Mouse (Mus musculus) embryo, embryonic 9.5 days (tissue): ENCODE data around the gene Hhatl.
A peak's percentile ranks its signal among the peaks of the same experiment; 100 is the strongest.

ENCODE experiments used
- DNase-seq: peaks from one replicate; pipeline ENCODE4 v3.0.0-alpha.2; 2017; ENCODE audit errors: extremely low spot score

Gene Hhatl

GRCm38 (mm10) chr9:121791757-121792521, at the start of gene Hhatl:
Hhatl (minus strand) TSS chr9:121792507.
- DNase-seq, result no peak

DNA sequence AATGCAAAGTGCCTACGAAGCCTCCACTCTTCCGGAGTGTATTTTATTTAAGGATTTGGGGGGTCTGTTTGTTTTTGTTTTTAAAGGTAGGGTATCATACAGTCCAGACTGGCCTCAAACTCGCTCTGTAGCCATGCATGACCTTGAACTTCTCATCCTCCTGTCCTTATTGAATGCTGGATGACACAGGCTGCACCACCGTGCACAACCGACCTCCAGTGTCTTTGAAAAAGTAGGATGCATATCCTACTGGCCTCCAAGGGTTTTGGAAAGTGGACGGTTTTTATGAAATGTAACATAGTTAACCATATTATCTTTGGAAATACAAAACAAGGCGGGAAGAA, 47.3 kb upstream of the Hhatl start:
- DNase-seq, result no peak

DNA sequence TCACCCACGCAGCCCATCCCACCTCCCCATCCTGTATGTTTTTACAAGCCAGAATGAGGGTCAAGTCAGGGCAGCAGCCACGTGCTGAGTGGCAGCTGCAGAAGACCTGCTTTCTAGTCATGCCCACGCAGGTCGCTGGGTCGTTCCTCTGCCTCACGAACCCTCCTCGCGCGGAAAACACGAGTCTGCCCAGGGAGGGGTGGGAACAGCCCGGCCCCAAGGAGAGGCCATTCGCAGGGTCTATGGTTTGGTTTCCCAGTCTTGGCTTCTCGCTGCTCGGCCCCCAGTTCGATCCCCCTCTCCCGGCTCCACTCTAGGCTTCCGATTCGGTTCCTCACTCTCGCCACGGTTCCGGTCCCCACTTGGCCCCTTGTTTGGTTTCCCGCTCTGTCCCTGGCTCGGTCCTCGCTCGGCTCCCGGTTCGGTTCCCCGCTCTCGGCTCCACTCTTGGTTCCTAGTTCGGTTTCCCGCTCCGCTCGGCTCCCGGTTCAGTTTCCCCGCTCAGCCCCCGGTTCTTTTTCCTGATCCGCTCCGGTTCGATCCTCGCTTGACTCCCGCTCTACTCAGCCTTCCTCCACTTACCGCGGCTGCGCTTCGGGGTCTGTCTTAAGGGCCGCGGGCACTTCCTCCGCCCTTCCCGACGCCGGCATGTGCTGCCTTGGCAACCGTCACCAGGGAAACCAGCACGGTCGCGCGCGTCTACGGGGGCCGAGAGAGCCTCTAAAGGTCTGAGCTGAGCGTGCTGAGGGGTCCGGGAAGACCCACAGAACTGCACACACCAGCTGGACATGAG, 46.7 kb upstream of the Hhatl start, which contains the start of gene Ccdc13:
Ccdc13 (minus strand) TSS at position 633 of the 793 bp plus-strand sequence.
- DNase-seq, result peak; percentile 90

DNA sequence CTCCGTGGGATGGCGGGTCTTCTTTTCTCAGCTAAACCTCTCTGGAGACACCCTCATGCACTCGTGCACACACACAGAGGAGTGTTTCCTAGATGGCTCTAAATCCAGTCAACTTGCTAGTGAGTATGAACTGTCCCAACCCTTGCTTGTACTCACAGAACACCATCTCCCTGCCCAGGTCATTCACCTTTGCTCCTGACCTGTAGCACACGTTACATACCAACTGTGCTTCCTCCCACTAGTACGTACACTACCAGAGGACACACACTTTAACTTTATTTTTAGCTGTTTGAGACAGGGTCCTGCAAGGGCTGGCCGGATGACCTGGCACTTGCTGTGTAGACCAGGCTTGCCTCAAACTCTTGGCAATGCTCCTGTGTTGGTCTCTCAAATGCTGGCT, 45.7 kb upstream of the Hhatl start:
- no peak for DNase-seq

DNA sequence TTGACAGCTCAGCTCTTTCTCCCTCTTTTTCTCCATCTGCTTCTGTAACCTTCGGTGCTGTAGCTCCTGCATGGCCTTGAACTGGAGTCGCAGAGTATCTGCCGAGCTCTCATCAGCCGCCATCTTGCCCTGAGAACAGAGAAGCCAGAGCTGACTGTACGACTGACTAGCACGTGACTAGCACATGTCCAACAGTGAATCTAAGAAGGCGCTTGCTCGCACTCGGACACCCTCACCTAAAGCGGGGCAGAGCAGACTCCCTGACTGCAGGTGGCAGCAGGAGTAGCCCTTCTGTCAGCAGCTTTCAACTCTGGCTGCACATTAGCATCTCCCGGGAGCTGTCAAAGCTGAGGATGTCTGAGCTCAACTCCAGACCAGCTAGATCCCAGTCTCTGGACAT, 41.5 kb upstream of the Hhatl start:
- DNase-seq, result no peak

GRCm38 (mm10) chr9:121830956-121831293, 38.6 kb upstream of the Hhatl start:
- peak; percentile 81 for DNase-seq

- peak; percentile 31 for DNase-seq
Measured at GRCm38 (mm10) chr9:121830243-121830955, 38.1 kb upstream of the Hhatl start.

DNA sequence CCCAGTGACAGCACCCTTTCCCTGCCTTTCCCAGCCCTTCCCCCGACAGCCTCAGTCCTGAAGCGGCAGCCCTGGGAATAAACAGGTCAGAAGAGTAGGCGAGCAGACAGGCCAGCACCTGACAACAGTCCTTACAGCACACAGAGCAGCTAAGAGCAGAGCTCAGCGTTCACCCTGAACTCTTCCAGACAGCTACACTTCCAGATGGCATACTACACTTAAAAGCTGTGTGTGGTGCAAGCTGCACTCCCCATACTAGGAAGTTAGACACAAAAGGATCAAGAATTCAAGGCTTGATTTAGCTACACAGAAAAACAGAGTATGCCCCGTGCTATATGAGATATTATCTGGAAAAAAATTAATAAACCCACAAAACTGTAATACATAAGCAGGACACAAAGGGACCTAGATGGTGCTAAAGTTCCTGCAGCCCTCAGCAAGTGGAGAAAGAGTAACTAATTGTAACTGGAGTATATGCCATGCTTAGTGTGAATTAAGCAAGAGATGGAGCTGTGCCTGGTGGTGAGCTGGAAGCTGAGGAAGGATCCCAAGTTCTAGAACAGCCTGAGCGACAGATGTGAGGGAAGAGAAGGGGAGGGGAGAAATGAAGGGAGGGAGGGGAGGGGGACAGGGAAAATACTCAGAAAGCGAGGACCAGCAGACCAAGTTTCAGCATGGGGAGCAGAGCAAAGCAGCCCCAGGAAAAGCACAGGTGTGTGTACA, 37.1 kb upstream of the Hhatl start:
- DNase-seq, result no peak

DNA sequence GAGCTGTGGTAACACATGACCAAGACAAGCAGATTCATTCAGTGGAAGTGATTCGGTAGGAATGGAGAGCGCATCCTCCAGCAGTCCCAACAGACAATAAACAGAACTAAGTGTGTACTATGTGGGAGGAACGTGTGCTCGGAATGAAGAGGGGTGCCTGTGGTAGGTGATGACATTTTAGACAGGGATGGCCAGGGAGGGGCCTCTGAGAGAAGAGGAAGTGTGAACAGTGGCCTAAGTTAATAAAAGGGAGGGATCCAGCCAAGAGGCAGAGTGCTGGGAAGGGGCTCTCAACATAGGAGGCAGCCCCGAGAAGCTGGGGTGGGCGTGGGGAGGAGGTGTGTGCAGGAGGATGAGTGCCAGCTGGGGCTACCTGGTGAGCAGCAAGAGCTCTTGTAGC, 36.0 kb upstream of the Hhatl start:
- DNase-seq, result no peak

- DNase-seq, result no peak
Measured at GRCm38 (mm10) chr9:121826356-121826755, 34.0 kb upstream of the Hhatl start.

DNA sequence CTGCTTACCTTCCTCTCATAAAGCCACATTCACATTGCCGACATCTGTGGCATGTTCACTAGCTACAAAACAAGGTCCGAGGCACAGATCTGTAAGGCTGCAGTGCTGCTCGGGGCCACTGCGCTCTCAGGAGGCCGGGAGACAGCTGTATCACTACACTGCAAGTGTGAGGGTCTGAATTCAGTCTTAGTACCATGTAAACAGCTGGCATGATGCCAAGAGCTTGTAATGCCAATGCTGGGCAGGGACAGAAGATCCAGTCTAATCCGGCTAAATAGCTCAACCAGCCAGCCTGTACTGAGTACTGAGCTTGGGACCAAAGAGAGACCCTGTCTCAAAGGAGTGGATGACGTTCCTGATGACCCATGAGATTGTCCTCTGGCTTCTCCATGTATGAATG, 31.7 kb upstream of the Hhatl start:
- no peak for DNase-seq

DNA sequence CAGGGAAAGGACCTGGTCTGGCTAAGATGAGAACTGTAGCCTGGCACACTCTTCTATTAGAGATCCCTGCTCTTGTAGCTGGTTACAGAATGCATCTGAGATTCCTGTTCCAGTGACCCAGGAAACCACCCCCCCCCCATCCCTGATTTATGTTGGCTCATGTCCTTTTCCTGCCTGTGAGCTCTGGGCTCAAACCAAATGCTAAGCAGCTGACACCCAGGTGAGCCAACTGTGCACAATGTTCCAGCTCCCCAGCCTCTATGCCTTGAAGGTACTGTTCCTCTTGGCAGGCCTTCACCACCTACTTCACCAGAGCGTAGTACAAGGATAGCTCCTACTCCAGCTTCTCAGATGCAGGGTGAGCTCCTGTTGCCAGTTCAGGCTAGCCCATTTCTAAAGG, 30.7 kb upstream of the Hhatl start:
- DNase-seq, result no peak

DNA sequence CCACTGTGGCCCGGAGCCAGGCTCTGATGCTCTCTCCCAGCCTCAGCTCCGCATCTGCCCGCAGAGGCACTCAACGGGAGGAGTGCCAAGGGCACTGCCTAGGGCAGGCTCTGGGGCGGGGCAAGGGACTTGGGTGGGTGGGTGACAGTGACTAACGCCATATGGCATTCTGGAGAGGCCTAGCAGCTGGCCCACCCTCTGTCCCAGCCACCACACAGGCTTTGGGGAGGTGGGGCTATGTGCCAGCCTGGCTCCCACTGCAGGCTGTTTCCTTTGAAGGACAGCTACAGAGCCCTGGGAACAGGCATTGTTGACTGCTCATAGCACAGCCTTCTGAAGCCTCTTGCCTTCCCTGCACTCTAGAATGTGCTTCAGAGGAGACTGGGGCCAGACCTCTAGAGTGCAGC, 30.3 kb upstream of the Hhatl start:
- DNase-seq, result no peak

- DNase-seq, result no peak
Measured at GRCm38 (mm10) chr9:121820765-121821164, 28.5 kb upstream of the Hhatl start.

- DNase-seq, result no peak
Measured at GRCm38 (mm10) chr9:121819771-121820471, 27.6 kb upstream of the Hhatl start.

DNA sequence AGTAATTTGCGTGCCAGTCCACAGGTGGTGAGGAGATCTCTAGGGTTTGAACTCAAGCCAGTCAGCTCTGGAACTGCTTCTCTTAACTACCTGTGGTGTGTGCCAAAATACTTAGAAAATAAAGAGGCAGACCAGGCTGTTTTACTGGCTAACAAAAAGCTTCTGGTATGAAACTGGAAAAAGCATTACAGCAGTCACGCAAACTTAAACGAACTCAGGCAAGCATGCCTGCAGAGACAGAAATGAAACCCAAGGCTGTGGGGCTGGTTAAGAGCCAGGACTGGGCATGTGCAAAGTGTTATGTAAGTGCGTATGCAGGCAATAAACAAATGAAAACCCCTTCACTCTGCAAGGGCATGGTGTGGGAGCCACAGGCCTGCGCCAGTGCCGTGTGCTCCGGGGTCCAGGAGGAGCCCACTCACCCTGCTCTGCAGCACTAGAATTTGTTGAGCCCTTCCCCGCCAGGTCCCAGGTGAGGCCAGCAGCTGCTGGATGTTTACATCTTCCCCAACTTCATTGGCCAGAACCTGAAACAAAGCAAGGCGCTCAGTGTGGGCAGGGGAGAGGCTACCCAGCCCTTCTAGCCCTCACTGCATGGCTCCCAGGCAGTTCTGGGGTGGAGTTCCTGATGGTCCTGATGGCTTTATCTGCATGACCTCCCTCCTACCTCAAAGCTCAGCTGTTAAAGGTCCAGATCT, 26.9 kb upstream of the Hhatl start:
- no peak for DNase-seq

DNA sequence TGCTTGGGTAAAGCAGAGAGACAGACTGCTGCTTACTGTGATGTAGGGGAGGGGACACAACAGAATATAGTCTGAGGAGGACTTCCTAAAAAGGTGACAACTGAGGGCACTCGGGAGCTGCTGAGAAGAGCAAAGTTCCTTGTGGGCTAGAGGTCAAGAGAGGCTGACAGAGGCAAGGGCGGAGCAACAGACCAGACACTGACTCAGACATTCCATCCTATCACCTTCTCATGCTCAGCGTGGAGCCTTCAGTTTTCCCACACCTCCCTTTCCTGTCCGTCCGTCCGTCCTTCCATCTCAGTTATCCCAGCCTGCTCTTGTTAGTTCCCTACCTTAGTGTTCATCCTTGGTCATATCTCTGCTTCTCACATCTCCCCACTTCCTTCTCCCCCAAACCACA, 22.9 kb upstream of the Hhatl start:
- DNase-seq, result no peak

- no peak for DNase-seq
Measured at GRCm38 (mm10) chr9:121810081-121810821, 17.9 kb upstream of the Hhatl start.

- no peak for DNase-seq
Measured at GRCm38 (mm10) chr9:121808511-121808910, 16.2 kb upstream of the Hhatl start.

DNA sequence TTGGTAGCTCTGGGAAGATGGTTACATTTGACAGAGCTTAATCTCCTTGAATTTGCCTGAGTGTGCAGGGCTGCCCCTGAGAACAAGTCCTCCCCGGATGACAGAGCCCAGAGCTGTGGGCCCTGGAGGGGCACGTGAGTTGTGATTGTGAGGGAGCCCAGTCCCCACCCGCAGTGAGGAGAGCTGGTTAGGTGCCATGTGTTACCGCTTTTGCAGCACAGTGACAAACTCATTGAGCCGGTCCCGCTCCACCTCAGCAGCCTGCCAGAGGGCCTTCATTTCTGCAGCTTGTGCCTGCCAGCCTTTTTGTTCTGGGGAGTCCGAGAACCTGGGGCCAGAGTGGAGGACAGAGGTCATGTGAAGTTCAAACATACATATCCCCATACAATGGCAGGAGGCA, 15.6 kb upstream of the Hhatl start:
- DNase-seq, result no peak
